Mouse (Mus musculus): ENCODE measurements at regions not wholly inside any gene's neighbourhood (a gene's known extent, or its start where the extent isn't known, plus 50 kb on each side); places are given as distances from the start of the nearest gene placed in this dataset.

DNA sequence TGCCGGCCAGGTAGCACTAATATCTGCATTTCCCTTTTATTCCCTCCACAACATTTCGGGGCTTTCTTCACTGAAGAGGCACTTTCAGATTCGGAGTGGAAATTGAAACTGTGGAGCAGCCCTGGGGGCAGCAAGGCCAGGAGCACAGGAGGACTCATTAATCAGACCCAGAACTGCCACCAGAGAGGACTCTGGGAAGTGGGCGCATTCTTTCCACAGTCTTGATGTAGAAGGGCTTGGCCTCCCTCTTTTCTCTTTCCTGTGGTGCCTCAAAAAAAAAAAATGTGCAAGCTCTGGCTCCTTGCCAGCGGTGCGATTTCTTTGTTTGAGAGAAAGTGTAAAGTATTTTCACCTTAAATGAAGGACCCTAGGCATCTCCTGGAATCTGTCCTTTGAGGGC is 281.6 kb upstream of the Meox2 start:
- TF ChIP-seq CTCF (conservative IDR thresholded peaks at IDR 0.05 in 1 of 2, IDR thresholded peaks at IDR 0.05 in 1 of 2; ENCODE audit: low read depth in 2 of 2, low read length in 2 of 2) (no peak), HCFC1 (IDR thresholded peaks at IDR 0.05; ENCODE audit: low read depth, low read length) (no peak), ZC3H11A (IDR thresholded peaks at IDR 0.05; ENCODE audit: low read depth, low read length) (no peak), POLR2A (IDR thresholded peaks at IDR 0.05; ENCODE audit: low read depth, low read length) (no peak), ETS1 (conservative IDR thresholded peaks at IDR 0.05; ENCODE audit: low read depth, low read length) (no peak), MAFK (IDR thresholded peaks at IDR 0.05; ENCODE audit: insufficient replicate concordance, low read length) (no peak), MAZ (IDR thresholded peaks at IDR 0.05; ENCODE audit: low read depth, low read length) (no peak), GABPA (IDR thresholded peaks at IDR 0.05; ENCODE audit: insufficient replicate concordance, low read depth, low read length) (no peak)
